Mouse (Mus musculus) limb, embryonic 13.5 days (tissue): ENCODE measurements around the gene Ezr. TPM values are rescaled to one million over a fixed set of nuclear protein-coding genes. Genes with fewer than 3 reads are reported as not detected.
"Not testable (repeated sequence)": the region's sequence is repeated elsewhere in the genome, so short reads cannot be mapped to it uniquely, and the experiment has no call there.

ENCODE experiments used
- ATAC-seq: fragments of 200-750 bp; cut with Nextera tagmentation; 2 replicates; pipeline ENCODE4 v1.8.0; 2017; ENCODE audit warnings: low read depth, moderate number of reproducible peaks, moderate TSS enrichment; ENCODE audit not compliant: low FRiP score
- H3K27ac ChIP-seq: fragments of 300-500 bp; sonication (generic); 2 replicates; pipeline ENCODE4 v1.5.1; 2015; ENCODE audit warnings: inconsistent platforms, mild to moderate bottlenecking, moderate library complexity
- H3K27me3 ChIP-seq: fragments of 300-500 bp; sonication (generic); 2 replicates; pipeline ENCODE4 v1.6.1; 2015; ENCODE audit warnings: mild to moderate bottlenecking, inconsistent platforms
- H3K36me3 ChIP-seq: fragments of 300-500 bp; sonication (generic); 2 replicates; pipeline ENCODE4 v1.6.1; 2015; ENCODE audit warnings: inconsistent platforms, mild to moderate bottlenecking, moderate library complexity
- H3K4me1 ChIP-seq: fragments of 300-500 bp; sonication (generic); 2 replicates; pipeline ENCODE4 v1.6.1; 2015; ENCODE audit warnings: inconsistent platforms
- H3K4me2 ChIP-seq: fragments of 300-500 bp; sonication (generic); replicated peaks from 2 replicates; pipeline ENCODE4 v1.6.1; 2015; ENCODE audit warnings: inconsistent platforms, mild to moderate bottlenecking, moderate library complexity
- H3K4me3 ChIP-seq: fragments of 300-500 bp; sonication (generic); 2 replicates; pipeline ENCODE4 v1.5.1; 2015; ENCODE audit warnings: moderate library complexity, mild to moderate bottlenecking, inconsistent platforms
- H3K9ac ChIP-seq: fragments of 300-500 bp; sonication (generic); 2 replicates; pipeline ENCODE4 v1.6.1; 2015; ENCODE audit warnings: mild to moderate bottlenecking, inconsistent platforms
- H3K9me3 ChIP-seq: fragments of 300-500 bp; sonication (generic); 2 replicates; pipeline ENCODE4 v1.6.1; 2016; ENCODE audit warnings: inconsistent platforms
- WGBS: fragments of 180-500 bp; shearing (Covaris S2); methylation state at CpG from one replicate; pipeline ENCODE4 v1.1.7; 2015; 5-methylcytosine and 5-hydroxymethylcytosine counted together
- polyA plus RNA-seq: library from polyadenylated mRNA; unstranded; fragments of >200 nt; fragmentation: Nextera tagmentation; extraction: Ambion mirVana; gene quantifications from 2 replicates; pipeline ENCODE4 v1.2.1, GENCODE M21; 2015

The Ezr gene
- polyA plus RNA-seq, 1 experiment from 2014 or later: 51.9 TPM

GRCm38 (mm10) chr17:6713944-6714343 lies 68.6 kb downstream of the Ezr start:
- not testable (repeated sequence) for H3K36me3 ChIP-seq, ATAC-seq, H3K9me3 ChIP-seq, H3K27ac ChIP-seq, H3K27me3 ChIP-seq, H3K4me2 ChIP-seq, H3K9ac ChIP-seq, H3K4me1 ChIP-seq, H3K4me3 ChIP-seq
- 76% methylated on average over 8 of the region's 8 CpGs for WGBS

GRCm38 (mm10) chr17:6713483-6713882 lies 69.1 kb downstream of the Ezr start:
- ATAC-seq, H3K27me3 ChIP-seq, H3K4me2 ChIP-seq, H3K9me3 ChIP-seq, H3K27ac ChIP-seq, H3K4me3 ChIP-seq, H3K4me1 ChIP-seq, H3K36me3 ChIP-seq, H3K9ac ChIP-seq: not testable (repeated sequence)
- WGBS: 79% methylated on average over 2 of the region's 2 CpGs

GRCm38 (mm10) chr17:6708194-6708593 lies 74.4 kb downstream of the Ezr start:
- not testable (repeated sequence) for H3K4me1 ChIP-seq, H3K27ac ChIP-seq, H3K9ac ChIP-seq, H3K4me3 ChIP-seq, H3K4me2 ChIP-seq, H3K9me3 ChIP-seq, H3K27me3 ChIP-seq, H3K36me3 ChIP-seq, ATAC-seq
- WGBS: 62% methylated on average over 2 of the region's 2 CpGs

- H3K4me1 ChIP-seq, H3K9me3 ChIP-seq, H3K9ac ChIP-seq, H3K27ac ChIP-seq, H3K4me3 ChIP-seq, ATAC-seq, H3K36me3 ChIP-seq, H3K27me3 ChIP-seq, H3K4me2 ChIP-seq: not testable (repeated sequence)
- 87% methylated on average over 5 of the region's 5 CpGs for WGBS
Observed at GRCm38 (mm10) chr17:6707422-6707821, 75.2 kb downstream of the Ezr start.

- H3K36me3 ChIP-seq, H3K27ac ChIP-seq, H3K27me3 ChIP-seq, H3K9ac ChIP-seq, ATAC-seq, H3K4me3 ChIP-seq, H3K4me1 ChIP-seq, H3K4me2 ChIP-seq, H3K9me3 ChIP-seq: not testable (repeated sequence)
- WGBS: 85% methylated on average over 5 of the region's 5 CpGs
Observed at GRCm38 (mm10) chr17:6706448-6706847, 76.1 kb downstream of the Ezr start.

- H3K4me3 ChIP-seq, H3K4me1 ChIP-seq, H3K36me3 ChIP-seq, H3K4me2 ChIP-seq, H3K27me3 ChIP-seq, H3K9ac ChIP-seq, H3K9me3 ChIP-seq, H3K27ac ChIP-seq: not testable (repeated sequence)
- WGBS: 51% methylated on average over 9 of the region's 9 CpGs
- peak; percentile 62; the same call in 1 of the 2 replicates for ATAC-seq
Observed at GRCm38 (mm10) chr17:6703381-6704270, 79.0 kb downstream of the Ezr start.

- H3K9ac ChIP-seq, H3K27ac ChIP-seq, H3K4me1 ChIP-seq, H3K4me2 ChIP-seq, H3K4me3 ChIP-seq, ATAC-seq, H3K36me3 ChIP-seq, H3K27me3 ChIP-seq, H3K9me3 ChIP-seq: not testable (repeated sequence)
- 31% methylated on average over 2 of the region's 8 CpGs for WGBS
Observed at GRCm38 (mm10) chr17:6702625-6703221, 79.9 kb downstream of the Ezr start.

- not testable (repeated sequence) for ATAC-seq, H3K36me3 ChIP-seq, H3K4me3 ChIP-seq, H3K4me1 ChIP-seq, H3K4me2 ChIP-seq, H3K27ac ChIP-seq, H3K9ac ChIP-seq, H3K9me3 ChIP-seq, H3K27me3 ChIP-seq
- 74% methylated on average over 4 of the region's 7 CpGs for WGBS
Observed at GRCm38 (mm10) chr17:6700077-6700476, 82.5 kb downstream of the Ezr start.

- not testable (repeated sequence) for ATAC-seq, H3K36me3 ChIP-seq, H3K4me2 ChIP-seq, H3K4me3 ChIP-seq, H3K9ac ChIP-seq, H3K27me3 ChIP-seq, H3K4me1 ChIP-seq, H3K9me3 ChIP-seq, H3K27ac ChIP-seq
- WGBS: 89% methylated on average over 8 of the region's 9 CpGs
Observed at GRCm38 (mm10) chr17:6699502-6699901, 83.1 kb downstream of the Ezr start.

- WGBS: 34% methylated on average over 4 of the region's 4 CpGs
- H3K4me2 ChIP-seq, H3K36me3 ChIP-seq, H3K9me3 ChIP-seq, H3K27me3 ChIP-seq, H3K4me3 ChIP-seq, H3K9ac ChIP-seq, H3K27ac ChIP-seq, H3K4me1 ChIP-seq: not testable (repeated sequence)
- peak; percentile 77 for ATAC-seq
Observed at GRCm38 (mm10) chr17:6697224-6697775, 85.3 kb downstream of the Ezr start.

- H3K36me3 ChIP-seq, H3K9ac ChIP-seq, H3K27ac ChIP-seq, H3K4me1 ChIP-seq, H3K9me3 ChIP-seq, H3K4me3 ChIP-seq, H3K4me2 ChIP-seq, H3K27me3 ChIP-seq: not testable (repeated sequence)
- 0 out of 2 replicates have a peak, but pooled peaks have one; percentile 28 for ATAC-seq
- WGBS: 60% methylated on average over 8 of the region's 8 CpGs
Observed at GRCm38 (mm10) chr17:6696521-6696920, 86.1 kb downstream of the Ezr start.

GRCm38 (mm10) chr17:6695712-6696111 lies 86.9 kb downstream of the Ezr start:
- not testable (repeated sequence) for ATAC-seq, H3K9ac ChIP-seq
- 76% methylated on average over 9 of the region's 9 CpGs for WGBS

More at GRCm38 (mm10) chr17:6695712-6696111, 86.9 kb downstream of the Ezr start:
- not testable (repeated sequence) for H3K27ac ChIP-seq, H3K36me3 ChIP-seq, H3K4me3 ChIP-seq, H3K9me3 ChIP-seq, H3K4me2 ChIP-seq, H3K27me3 ChIP-seq, H3K4me1 ChIP-seq
